Mouse (Mus musculus): ENCODE data around the gene Bet1l. TPM values are rescaled to one million over a fixed set of nuclear protein-coding genes. Genes with fewer than 3 reads are reported as not detected.

Bet1l gene
- polyA plus RNA-seq, 1 experiment from 2014 or later: 42.4 TPM

DNA sequence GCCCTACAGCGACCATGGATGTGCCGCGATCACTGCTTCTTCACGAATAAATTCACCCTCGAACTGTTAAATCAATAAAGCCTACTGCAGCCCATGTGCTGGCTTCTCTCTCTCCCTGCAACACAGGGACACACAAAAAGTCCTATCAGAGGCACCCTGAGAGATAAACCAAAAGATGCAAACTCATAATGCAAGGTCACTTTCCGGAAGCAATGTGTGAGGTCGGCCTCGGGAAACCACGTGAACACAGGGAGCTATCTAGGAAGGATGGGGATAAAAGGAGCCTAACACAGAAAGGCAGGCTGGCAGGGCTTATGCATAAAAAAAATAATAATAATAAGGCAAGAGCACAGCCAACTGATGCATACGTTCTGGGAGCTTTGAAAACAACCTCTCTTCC is 10.7 kb downstream of the Bet1l start:
- H3K36me3 ChIP-seq (ENCODE audit: control insufficient read depth, insufficient read depth): peaks cover 4% of the 10 kb centered on the region
- no peaks in the 10 kb centered on the region for H3K9me3 ChIP-seq (ENCODE audit: control insufficient read depth)
- H3K27ac ChIP-seq (ENCODE audit: low read depth, low read length): no peak overlapping the region
- no peak for TF ChIP-seq CTCF (IDR thresholded peaks at IDR 0.05; ENCODE audit: low read depth)
- no peaks in the 10 kb centered on the region; the same call in 1 of the 2 replicates for H3K27me3 ChIP-seq (replicated peaks; ENCODE audit: control insufficient read depth, insufficient read depth, low read length)
- ATAC-seq: no peak
- no peak overlapping the region for H3K4me3 ChIP-seq (ENCODE audit: low read depth, low read length)
- 79% methylated on average over 10 of the region's 10 CpGs for WGBS
- no peaks in the 10 kb centered on the region for H3K4me1 ChIP-seq (replicated peaks; ENCODE audit: control insufficient read depth, insufficient read depth, low read length)
- no peak overlapping the region for H3K9ac ChIP-seq (ENCODE audit: low read depth, low read length)
- H3K4me2 ChIP-seq (replicated peaks; ENCODE audit: low read depth): no peak overlapping the region

DNA sequence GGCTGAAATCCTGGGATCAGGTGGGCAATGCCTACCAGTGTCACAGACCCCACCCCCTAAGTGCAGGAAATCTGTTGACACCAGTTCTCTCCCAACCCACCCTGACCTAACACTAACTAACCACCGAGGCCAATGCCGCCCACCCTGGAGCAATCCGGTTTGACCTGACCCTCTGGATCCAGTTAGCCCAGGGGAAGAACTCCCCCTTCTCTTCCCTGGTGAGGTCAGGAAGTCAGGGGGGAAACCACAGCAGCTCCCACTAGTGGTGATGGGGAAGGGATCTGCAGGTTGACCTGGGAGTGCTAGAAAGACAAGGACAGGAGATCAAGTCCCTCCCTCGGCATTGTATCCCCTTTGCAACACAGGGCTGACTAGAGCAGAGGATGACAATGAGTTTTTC is 11.7 kb downstream of the Bet1l start:
- H3K9me3 ChIP-seq (ENCODE audit: control insufficient read depth): no peaks in the 10 kb centered on the region
- H3K36me3 ChIP-seq (ENCODE audit: control insufficient read depth, insufficient read depth): no peaks in the 10 kb centered on the region
- WGBS: 62% methylated on average over 4 of the region's 4 CpGs
- H3K4me3 ChIP-seq (ENCODE audit: low read depth, low read length): no peak overlapping the region
- peak; percentile 40 for TF ChIP-seq CTCF (IDR thresholded peaks at IDR 0.05; ENCODE audit: low read depth)
- no peak overlapping the region for H3K27ac ChIP-seq (ENCODE audit: low read depth, low read length)
- H3K4me1 ChIP-seq (replicated peaks; ENCODE audit: control insufficient read depth, insufficient read depth, low read length): no peaks in the 10 kb centered on the region
- no peak overlapping the region for H3K4me2 ChIP-seq (replicated peaks; ENCODE audit: low read depth)
- no peaks in the 10 kb centered on the region; the same call in 1 of the 2 replicates for H3K27me3 ChIP-seq (replicated peaks; ENCODE audit: control insufficient read depth, insufficient read depth, low read length)
- no peak for ATAC-seq
- H3K9ac ChIP-seq (ENCODE audit: low read depth, low read length): no peak overlapping the region

GRCm38 (mm10) chr7:140844905-140845665 is 12.3 kb downstream of the Bet1l start, which contains the start of gene Scgb1c1:
TSS of gene Scgb1c1 (plus strand) at chr7:140845547.
- no peaks in the 10 kb centered on the region for H3K36me3 ChIP-seq (ENCODE audit: control insufficient read depth, insufficient read depth)
- H3K27me3 ChIP-seq (replicated peaks; ENCODE audit: control insufficient read depth, insufficient read depth, low read length): no peaks in the 10 kb centered on the region; the same call in 1 of the 2 replicates
- H3K4me3 ChIP-seq (ENCODE audit: low read depth, low read length): no peak within 1 kb of the TSS
- TF ChIP-seq CTCF (IDR thresholded peaks at IDR 0.05; ENCODE audit: low read depth): peak; percentile 96
- no peaks in the 10 kb centered on the region for H3K9me3 ChIP-seq (ENCODE audit: control insufficient read depth)
- ATAC-seq: peak; percentile 70
- no peak within 1 kb of the TSS for H3K9ac ChIP-seq (ENCODE audit: low read depth, low read length)
- 27% methylated on average over 14 of the region's 14 CpGs for WGBS
- H3K27ac ChIP-seq (ENCODE audit: low read depth, low read length): no peak within 1 kb of the TSS
- H3K4me2 ChIP-seq (replicated peaks; ENCODE audit: low read depth): no peak within 1 kb of the TSS
- no peaks in the 10 kb centered on the region for H3K4me1 ChIP-seq (replicated peaks; ENCODE audit: control insufficient read depth, insufficient read depth, low read length)

- H3K27me3 ChIP-seq (replicated peaks; ENCODE audit: control insufficient read depth, insufficient read depth, low read length): no peaks in the 10 kb centered on the region; the same call in 1 of the 2 replicates
- H3K4me1 ChIP-seq (replicated peaks; ENCODE audit: control insufficient read depth, insufficient read depth, low read length): no peaks in the 10 kb centered on the region
- no peak overlapping the region for H3K27ac ChIP-seq (ENCODE audit: low read depth, low read length)
- no peaks in the 10 kb centered on the region for H3K36me3 ChIP-seq (ENCODE audit: control insufficient read depth, insufficient read depth)
- H3K4me2 ChIP-seq (replicated peaks; ENCODE audit: low read depth): no peak overlapping the region
- 69% methylated on average over 7 of the region's 7 CpGs for WGBS
- ATAC-seq: no peak
- H3K9me3 ChIP-seq (ENCODE audit: control insufficient read depth): no peaks in the 10 kb centered on the region
- H3K9ac ChIP-seq (ENCODE audit: low read depth, low read length): no peak overlapping the region
- no peak overlapping the region for H3K4me3 ChIP-seq (ENCODE audit: low read depth, low read length)
- no peak for TF ChIP-seq CTCF (IDR thresholded peaks at IDR 0.05; ENCODE audit: low read depth)
Observed at GRCm38 (mm10) chr7:140843806-140844205, 13.6 kb downstream of the Bet1l start.

DNA sequence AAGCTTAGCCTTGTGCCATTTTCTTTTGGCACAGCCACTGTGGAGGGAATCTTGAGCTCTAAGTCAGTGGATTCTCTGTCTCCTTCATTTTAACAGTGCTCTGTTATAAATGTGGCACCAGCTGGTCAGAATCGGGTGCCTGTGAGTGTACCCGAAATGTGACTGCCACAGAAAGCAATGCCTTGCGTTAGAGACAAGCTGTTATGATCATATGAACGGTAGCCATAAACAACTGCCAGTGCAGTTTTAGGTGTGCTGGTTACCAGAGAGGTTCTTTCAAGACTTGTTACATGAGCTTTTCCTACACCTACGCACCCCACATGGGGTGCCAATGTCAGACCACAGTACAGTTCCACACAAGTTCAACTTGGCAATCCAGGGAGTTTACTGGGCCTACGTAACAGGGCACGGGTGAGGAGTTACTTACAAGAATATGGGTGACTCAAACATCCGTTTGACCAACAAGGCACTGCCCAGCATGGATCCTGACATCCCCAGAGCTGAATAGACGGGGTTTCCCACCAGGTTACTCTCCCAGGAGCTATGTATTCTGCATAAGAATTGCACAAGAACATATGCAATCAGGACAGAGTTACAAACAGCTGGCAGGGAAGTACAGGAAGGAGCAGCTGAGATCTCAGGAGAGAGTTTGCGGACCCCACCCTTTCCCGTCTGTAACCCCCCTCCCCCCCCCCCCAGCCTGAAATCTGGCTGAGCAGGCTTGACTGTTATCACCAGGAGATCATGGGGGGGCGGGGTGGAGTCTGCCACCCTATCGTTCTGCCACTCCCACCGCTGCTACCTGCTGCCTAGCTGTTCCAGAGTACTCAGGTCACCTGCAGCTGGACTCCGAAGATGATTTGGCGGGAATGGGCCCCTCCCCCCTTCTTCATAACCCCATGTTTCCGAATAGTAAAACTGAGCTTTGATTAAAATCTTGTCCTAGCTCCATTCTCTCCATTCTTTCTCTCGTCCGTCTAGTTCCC is 16.3 kb downstream of the Bet1l start:
- TF ChIP-seq CTCF (IDR thresholded peaks at IDR 0.05; ENCODE audit: low read depth): no peak
- H3K36me3 ChIP-seq (ENCODE audit: control insufficient read depth, insufficient read depth): no peaks in the 10 kb centered on the region
- peak overlapping the region; percentile 44 for H3K4me2 ChIP-seq (replicated peaks; ENCODE audit: low read depth)
- H3K4me1 ChIP-seq (replicated peaks; ENCODE audit: control insufficient read depth, insufficient read depth, low read length): 0 out of 2 replicates have a peak, but pooled peaks cover under 1% of the 10 kb centered on the region
- H3K27ac ChIP-seq (ENCODE audit: low read depth, low read length): no peak overlapping the region
- WGBS: 30% methylated on average over 19 of the region's 19 CpGs
- H3K27me3 ChIP-seq (replicated peaks; ENCODE audit: control insufficient read depth, insufficient read depth, low read length): no peaks in the 10 kb centered on the region; the same call in 1 of the 2 replicates
- no peak overlapping the region for H3K9ac ChIP-seq (ENCODE audit: low read depth, low read length)
- no peak overlapping the region for H3K4me3 ChIP-seq (ENCODE audit: low read depth, low read length)
- ATAC-seq: no peak; the same call in 1 of the 2 replicates
- no peaks in the 10 kb centered on the region for H3K9me3 ChIP-seq (ENCODE audit: control insufficient read depth)

DNA sequence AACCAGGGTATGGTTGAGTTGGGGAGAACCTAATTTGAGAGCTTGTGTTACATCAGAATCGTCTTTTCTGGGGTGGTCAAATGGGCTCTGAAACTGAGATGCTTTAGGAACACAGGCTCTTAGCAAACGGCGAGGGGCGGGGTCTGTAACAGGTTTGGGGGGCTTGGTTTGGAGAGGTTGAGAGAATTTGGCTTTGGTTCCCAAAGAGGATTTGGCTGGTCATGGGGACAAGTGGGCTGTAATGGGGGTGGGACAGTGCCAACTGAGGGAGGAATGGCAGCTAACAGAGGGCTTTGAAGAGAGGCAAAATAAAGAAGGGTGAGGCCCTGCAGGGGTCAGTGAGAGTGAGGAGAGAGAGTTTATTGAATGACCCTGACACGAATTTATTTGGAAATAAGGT is 17.8 kb downstream of the Bet1l start:
- Histone ChIP-seq H3K4me3 (ENCODE audit: low read depth, low read length) (no peak overlapping the region), H3K9ac (ENCODE audit: low read depth, low read length) (no peak overlapping the region), H3K27me3 (replicated peaks; ENCODE audit: control insufficient read depth, insufficient read depth, low read length) (no peaks in the 10 kb centered on the region), H3K36me3 (ENCODE audit: control insufficient read depth, insufficient read depth) (no peaks in the 10 kb centered on the region), H3K4me1 (replicated peaks; ENCODE audit: control insufficient read depth, insufficient read depth, low read length) (0 out of 2 replicates have a peak, but pooled peaks cover 3% of the 10 kb centered on the region), H3K4me2 (replicated peaks; ENCODE audit: low read depth) (no peak overlapping the region), H3K27ac (ENCODE audit: low read depth, low read length) (no peak overlapping the region), H3K9me3 (ENCODE audit: control insufficient read depth) (no peaks in the 10 kb centered on the region)
- no peak for ATAC-seq
- WGBS: 62% methylated on average over 5 of the region's 5 CpGs
- TF ChIP-seq CTCF (IDR thresholded peaks at IDR 0.05; ENCODE audit: low read depth): no peak

Measured in intestine, postnatal 0 days (tissue).